Mouse (Mus musculus): ENCODE results near the gene P2rx6.

P2rx6 gene

DNA sequence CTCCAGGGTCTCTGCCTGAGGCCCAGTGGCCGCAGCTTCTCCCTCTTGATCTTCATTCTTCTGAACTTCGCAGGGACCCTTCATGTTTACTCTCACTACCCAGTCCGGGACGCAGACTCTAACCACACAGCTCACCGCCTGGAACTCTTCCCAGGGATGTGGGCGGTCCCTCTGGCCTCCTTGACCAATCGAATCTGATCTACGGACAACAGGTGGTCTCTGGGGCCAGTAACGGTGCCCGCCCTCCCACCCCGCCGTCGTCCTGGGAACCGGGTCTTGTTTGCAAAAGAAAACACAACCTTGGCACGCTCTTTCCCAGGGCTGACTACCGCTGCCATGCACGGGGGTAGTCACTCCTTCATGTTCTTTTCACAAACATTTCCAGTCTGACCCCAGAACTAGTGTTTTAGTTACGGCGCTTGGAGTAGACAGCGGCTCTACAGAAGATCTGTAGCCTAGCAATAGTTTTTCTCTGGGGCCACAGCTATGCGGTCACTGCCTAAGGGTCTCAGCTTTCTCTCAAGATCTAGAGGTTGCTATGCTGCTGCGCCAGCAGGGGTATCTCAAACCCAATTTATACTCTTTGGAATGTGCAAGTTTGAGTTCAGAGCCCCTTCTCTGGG is 446 bp upstream of the P2rx6 start, which contains the start of gene Lrrc74b:
TSS of gene Lrrc74b (minus strand) at position 120 of the 623 bp plus-strand sequence.
- peak; percentile 82 for DNase-seq (ENCODE audit: low spot score)

DNA sequence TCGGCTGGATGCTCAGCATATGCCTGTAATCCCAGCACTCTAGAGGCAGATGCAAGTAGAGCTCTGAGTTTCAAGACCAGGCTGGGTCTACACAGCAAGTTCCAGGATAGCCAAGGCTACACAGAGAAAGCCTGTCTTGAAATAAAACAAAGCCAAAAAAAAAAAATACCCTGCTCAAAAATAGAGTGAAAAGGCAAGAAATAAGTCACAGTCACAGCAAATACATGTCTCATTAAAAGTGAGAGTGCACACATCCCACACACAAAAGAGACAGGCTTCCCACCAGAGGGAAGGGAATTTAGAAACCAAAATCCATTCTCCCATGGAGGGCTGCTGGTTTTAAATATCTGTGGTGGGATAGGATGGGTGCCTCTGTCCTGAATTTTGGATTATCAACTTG is 1.9 kb downstream of the P2rx6 start:
- no peak for DNase-seq (ENCODE audit: low spot score)

- DNase-seq (ENCODE audit: low spot score), result no peak
Measured at GRCm38 (mm10) chr16:17564221-17564620, 2.5 kb downstream of the P2rx6 start.

- DNase-seq (ENCODE audit: low spot score), result no peak
Measured at GRCm38 (mm10) chr16:17564771-17565170, 3.1 kb downstream of the P2rx6 start.

- DNase-seq (ENCODE audit: low spot score), result peak; percentile 40
Measured at GRCm38 (mm10) chr16:17566186-17566585, 4.5 kb downstream of the P2rx6 start.

DNA sequence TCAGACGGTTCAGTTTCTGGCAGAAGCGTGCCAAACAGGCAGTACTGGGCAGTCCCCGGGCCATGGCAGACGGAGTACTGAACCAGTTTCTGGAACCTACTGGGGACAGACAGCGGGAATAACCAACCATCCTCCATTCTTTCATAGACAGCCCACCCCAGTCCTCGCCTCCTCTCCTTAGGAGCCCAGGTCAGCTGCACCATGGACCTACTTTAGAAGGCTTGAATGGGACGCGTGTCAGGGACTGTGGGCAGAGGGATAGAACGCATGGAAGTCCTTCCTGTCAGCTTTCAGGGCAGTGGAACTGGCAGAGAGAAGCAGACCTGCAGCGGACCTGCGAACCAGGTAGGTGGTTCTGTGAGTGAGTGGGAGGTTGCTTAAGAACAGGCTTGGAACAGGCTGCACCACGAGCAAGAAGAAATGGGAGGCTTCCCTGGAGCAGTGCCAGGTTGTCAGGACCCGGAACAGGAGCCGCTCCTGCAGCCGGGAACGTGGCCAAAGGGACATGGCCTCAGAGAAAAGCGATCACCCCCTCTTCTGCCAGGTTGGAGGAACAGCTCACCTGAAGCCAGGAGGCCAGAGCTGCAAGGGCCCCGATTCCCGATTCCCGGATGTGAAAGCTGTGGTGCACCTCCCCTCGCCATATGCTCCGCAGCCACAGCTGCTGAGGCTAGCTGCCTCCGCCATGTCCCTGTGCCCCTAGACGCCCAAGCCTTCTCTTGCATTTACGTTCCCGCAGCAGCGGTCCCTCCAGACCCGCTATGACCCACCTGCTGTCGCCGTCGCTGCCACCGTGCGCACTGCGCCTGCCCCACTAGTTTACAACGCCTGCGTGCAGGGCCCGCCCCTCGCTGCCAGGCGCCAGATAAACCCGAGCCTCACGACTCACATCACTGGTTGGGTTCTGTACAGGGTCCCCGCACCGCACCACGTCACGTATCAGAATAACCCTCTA is 14.5 kb downstream of the P2rx6 start:
- DNase-seq (ENCODE audit: low spot score), result peak; percentile 53

- DNase-seq (ENCODE audit: low spot score), result no peak
Measured at GRCm38 (mm10) chr16:17576825-17577215, 15.1 kb downstream of the P2rx6 start.

DNA sequence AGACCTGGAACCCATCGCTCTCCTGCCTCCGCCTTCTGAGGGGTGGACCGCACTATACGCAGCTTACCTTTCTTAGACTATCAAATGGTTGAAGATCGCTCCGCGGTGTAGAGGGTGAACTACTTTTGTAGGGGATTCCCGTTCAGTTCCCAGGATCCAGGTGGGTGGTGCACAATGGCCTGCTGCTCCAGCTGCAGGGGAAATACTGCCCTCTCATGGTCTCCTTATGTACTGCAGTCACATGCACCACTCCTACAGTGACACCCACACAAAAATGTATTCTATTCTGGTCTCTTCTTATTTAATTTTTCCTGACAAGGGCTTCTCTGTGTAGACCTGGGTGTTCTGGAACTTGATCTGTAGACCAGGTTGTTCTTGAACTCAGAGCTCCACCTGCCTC is 21.4 kb downstream of the P2rx6 start, which contains the start of gene Slc7a4:
TSS of gene Slc7a4 (minus strand) at position 151 of the 400 bp plus-strand sequence.
- peak; percentile 65 for DNase-seq (ENCODE audit: low spot score)

GRCm38 (mm10) chr16:17584555-17584954 is 22.9 kb downstream of the P2rx6 start:
- DNase-seq (ENCODE audit: low spot score), result no peak

- no peak for DNase-seq (ENCODE audit: low spot score)
Measured at GRCm38 (mm10) chr16:17590731-17591130, 29.0 kb downstream of the P2rx6 start.

DNA sequence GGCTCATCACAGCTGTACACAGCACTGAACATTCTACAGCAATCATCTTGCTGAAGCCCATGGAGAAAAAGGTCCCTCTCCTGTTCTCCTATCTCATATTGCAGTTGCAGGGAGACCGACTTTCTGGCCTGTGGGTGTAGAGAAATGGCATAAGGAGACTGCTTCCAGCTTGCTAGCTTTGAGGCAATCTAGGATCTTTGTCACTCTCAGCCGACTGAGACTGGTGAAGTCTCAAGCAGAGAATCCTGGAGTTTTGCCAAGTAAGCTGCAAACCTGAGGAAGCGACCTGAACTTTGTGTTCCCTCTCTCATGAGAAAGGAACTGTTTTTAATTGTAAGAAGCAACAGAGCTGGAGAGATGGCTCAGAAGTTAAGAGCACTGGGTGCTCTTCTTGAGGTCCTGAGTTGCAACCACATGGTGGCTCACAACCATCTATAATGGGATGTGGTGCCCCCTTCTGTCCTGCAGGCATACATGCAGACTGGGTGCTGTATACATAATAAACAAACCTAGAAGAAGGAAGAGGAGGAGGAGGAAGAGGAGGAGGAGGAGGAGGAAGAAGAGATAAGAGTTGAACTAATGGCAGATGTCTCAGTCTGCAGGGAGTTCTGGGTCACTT is 39.4 kb downstream of the P2rx6 start:
- DNase-seq (ENCODE audit: low spot score), result peak; percentile 21

DNA sequence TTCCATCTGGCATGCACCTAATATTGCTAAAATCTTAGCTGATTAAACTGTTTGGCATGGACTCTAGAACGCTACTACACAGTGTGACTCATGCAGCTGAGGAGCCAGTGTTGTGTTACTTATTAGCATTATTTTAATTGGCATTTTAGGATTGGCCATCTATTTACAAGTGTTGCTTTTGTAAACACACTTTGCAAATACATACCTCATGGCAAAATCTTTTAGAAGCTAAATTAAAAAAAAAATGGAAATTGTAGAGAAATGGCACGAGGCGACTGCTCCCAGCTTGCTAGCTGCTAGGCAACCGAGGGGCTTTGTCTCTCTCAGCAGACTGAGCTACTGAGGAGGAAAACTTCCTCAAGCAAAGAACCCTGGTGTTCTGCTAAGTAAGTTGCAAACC is 43.3 kb downstream of the P2rx6 start:
- no peak for DNase-seq (ENCODE audit: low spot score)

GRCm38 (mm10) chr16:17605684-17606083 is 44.0 kb downstream of the P2rx6 start:
- no peak for DNase-seq (ENCODE audit: low spot score)

GRCm38 (mm10) chr16:17611383-17611782 is 49.7 kb downstream of the P2rx6 start:
- no peak for DNase-seq (ENCODE audit: low spot score)

GRCm38 (mm10) chr16:17614740-17615139 is 53.1 kb downstream of the P2rx6 start:
- DNase-seq (ENCODE audit: low spot score), result peak; percentile 9

DNA sequence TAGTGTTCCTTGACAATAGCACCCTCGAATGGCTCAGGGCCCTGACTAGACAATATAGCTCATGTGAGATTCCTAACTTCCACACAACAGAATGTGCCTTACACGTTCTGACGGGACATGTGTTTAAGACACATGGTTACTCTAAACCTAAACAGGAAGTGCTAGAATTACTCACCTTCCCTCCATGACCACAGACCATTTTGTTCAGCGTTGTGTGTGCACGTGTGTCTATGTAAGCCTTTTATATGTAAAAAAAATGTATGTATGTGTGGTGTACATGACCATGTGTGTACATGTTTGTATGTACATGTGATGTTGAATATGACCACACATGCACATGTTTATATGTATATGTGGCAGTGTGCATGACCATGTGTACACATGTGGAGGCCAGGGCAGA is 54.5 kb downstream of the P2rx6 start:
- DNase-seq (ENCODE audit: low spot score), result no peak

DNA sequence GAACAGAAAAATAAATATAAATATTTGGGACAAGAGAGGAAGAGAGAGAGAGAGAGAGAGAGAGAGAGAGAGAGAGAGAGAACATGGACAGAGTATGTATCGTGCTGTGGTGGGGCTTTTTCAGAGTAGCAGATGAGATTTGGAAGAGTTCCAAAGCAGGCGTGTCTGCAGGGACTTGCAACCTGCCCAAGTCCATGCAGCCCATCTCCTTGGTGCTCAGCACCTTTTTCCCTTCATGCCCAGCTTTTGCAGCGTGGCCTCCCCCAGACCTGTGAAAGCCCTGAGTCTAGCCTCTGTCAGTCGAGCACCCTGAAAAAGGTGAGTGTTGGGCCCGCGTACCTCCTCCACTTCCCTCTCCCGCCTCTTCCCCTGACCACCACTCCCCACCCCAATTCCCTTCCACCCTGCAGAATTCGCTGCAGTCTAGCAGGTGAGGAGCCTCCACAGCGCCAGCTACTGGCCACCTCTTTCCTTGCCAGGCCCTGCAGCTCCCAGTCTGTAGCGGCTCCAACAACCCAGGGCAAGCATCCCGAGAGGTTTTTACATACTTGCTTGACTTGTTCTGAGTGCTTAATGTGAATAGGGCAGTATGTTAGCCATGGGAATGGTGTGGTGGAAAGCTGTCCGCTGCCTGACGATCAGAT is 56.4 kb downstream of the P2rx6 start:
- DNase-seq (ENCODE audit: low spot score), result peak; percentile 78

- peak; percentile 94 for DNase-seq (ENCODE audit: low spot score)
Measured at GRCm38 (mm10) chr16:17619198-17620105, 57.8 kb downstream of the P2rx6 start, which contains the start of gene Smpd4. Gene Smpd4, plus strand, starts transcription at chr16:17619354.

- no peak for DNase-seq (ENCODE audit: low spot score)
Measured at GRCm38 (mm10) chr16:17621936-17622335, 60.3 kb downstream of the P2rx6 start.

- peak; percentile 79 for DNase-seq (ENCODE audit: low spot score)
Measured at GRCm38 (mm10) chr16:17625488-17626268, 64.0 kb downstream of the P2rx6 start.

Data from retina, embryonic 14.5 days (tissue).